ENCODE assay signal across 40 mouse cellular contexts in genomic region chr16:37637802-37638201, GRCm38 (mm10). TPM values are rescaled to one million over a fixed set of nuclear protein-coding genes. Genes with fewer than 3 reads are reported as not detected.
"Had no signal": no experiment of that assay in that cellular context is flagged by ENCODE, and none has a peak within 500 bp of the region (broad histone marks: within the 10 kb centered on the region; RNA-seq: fewer than 3 reads in every experiment).

No protein-coding gene starts in this region.

- H3K4me1 ChIP-seq: limb, embryonic 10.5 days; limb, embryonic 12.5 days; limb, embryonic 13.5 days; limb, embryonic 15.5 days; liver, embryonic 15.5 days; lung, embryonic 15.5 days; midbrain, embryonic 10.5 days; midbrain, embryonic 12.5 days; midbrain, embryonic 13.5 days; midbrain, embryonic 15.5 days; neural tube, embryonic 12.5 days had no signal

- H3K9ac ChIP-seq: limb, embryonic 12.5 days; limb, embryonic 13.5 days; limb, embryonic 15.5 days; liver, embryonic 12.5 days; liver, embryonic 13.5 days; liver, embryonic 14.5 days; liver, embryonic 15.5 days; liver, postnatal 0 days; lung, embryonic 14.5 days; lung, embryonic 15.5 days; midbrain, embryonic 12.5 days; midbrain, embryonic 13.5 days; midbrain, embryonic 15.5 days; neural tube, embryonic 12.5 days had no signal

- H3K27me3 ChIP-seq: limb, embryonic 12.5 days; limb, embryonic 13.5 days; limb, embryonic 15.5 days; liver, embryonic 12.5 days; liver, embryonic 13.5 days; liver, embryonic 15.5 days; lung, embryonic 15.5 days; megakaryocyte, embryonic 14.5 days; midbrain, embryonic 12.5 days; midbrain, embryonic 13.5 days; midbrain, embryonic 15.5 days; neural tube, embryonic 12.5 days had no signal

- H3K4me3 ChIP-seq: limb, embryonic 10.5 days; limb, embryonic 12.5 days; limb, embryonic 13.5 days; limb, embryonic 15.5 days; liver, embryonic 12.5 days; liver, embryonic 13.5 days; liver, embryonic 15.5 days; lung, embryonic 15.5 days; megakaryocyte, embryonic 14.5 days; midbrain, embryonic 10.5 days; midbrain, embryonic 12.5 days; midbrain, embryonic 13.5 days; midbrain, embryonic 15.5 days; myocyte; neural tube, embryonic 12.5 days had no signal

- H3K4me2 ChIP-seq: limb, embryonic 12.5 days; limb, embryonic 13.5 days; limb, embryonic 15.5 days; liver, embryonic 11.5 days; liver, embryonic 12.5 days; liver, embryonic 13.5 days; liver, embryonic 15.5 days; lung, embryonic 14.5 days; lung, embryonic 15.5 days; midbrain, embryonic 11.5 days; midbrain, embryonic 12.5 days; midbrain, embryonic 13.5 days; midbrain, embryonic 15.5 days; neural tube, embryonic 12.5 days had no signal

- H3K27ac ChIP-seq: limb, embryonic 10.5 days; limb, embryonic 12.5 days; limb, embryonic 13.5 days; limb, embryonic 15.5 days; liver, embryonic 12.5 days; liver, embryonic 13.5 days; liver, embryonic 14.5 days; liver, embryonic 15.5 days; lung, embryonic 15.5 days; macrophage; midbrain, embryonic 10.5 days; midbrain, embryonic 12.5 days; midbrain, embryonic 13.5 days; midbrain, embryonic 15.5 days; neural tube, embryonic 12.5 days had no signal

- H3K9me3 ChIP-seq: limb, embryonic 10.5 days; limb, embryonic 12.5 days; limb, embryonic 13.5 days; limb, embryonic 15.5 days; liver, embryonic 12.5 days; liver, embryonic 13.5 days; liver, embryonic 15.5 days; lung, embryonic 15.5 days; midbrain, embryonic 10.5 days; midbrain, embryonic 12.5 days; midbrain, embryonic 15.5 days; neural tube, embryonic 12.5 days had no signal

- DNase-seq: left cerebral cortex, postnatal 4 days; liver; liver, embryonic 13.5 days; liver, postnatal 0 days; lung, adult 2 months; lung, embryonic 14.5 days; lung, postnatal 10 days; lung, postnatal 14 days; lung, postnatal 36 days; lung, postnatal 4 days; midbrain, embryonic 14.5 days had no signal

- ATAC-seq: liver, embryonic 12.5 days; liver, postnatal 0 days; lung, postnatal 0 days; midbrain, embryonic 13.5 days; midbrain, embryonic 15.5 days; midbrain, embryonic 16.5 days had no signal

- H3K36me3 ChIP-seq: limb, embryonic 10.5 days; limb, embryonic 12.5 days; limb, embryonic 13.5 days; limb, embryonic 15.5 days; liver, embryonic 12.5 days; liver, embryonic 13.5 days; liver, embryonic 15.5 days; lung, embryonic 15.5 days; midbrain, embryonic 10.5 days; midbrain, embryonic 12.5 days; midbrain, embryonic 13.5 days; midbrain, embryonic 15.5 days; neural tube, embryonic 12.5 days had no signal

RNA-seq across cellular contexts. Expression of gene Hgd, which starts 57.8 kb away (rescaled TPM):
- total RNA-seq: left cerebral cortex, postnatal 10 days; left cerebral cortex, postnatal 14 days; left cerebral cortex, postnatal 25 days; left cerebral cortex, postnatal 36 days; left cerebral cortex, postnatal 4 days; megakaryocyte progenitor cell, adult 5-6 weeks; megakaryocyte, adult 5-6 weeks; megakaryocyte-erythroid progenitor cell, adult 5-6 weeks; monocyte, adult 5-6 weeks had no signal
- polyA plus RNA-seq: limb, embryonic 11.5 days; macrophage; midbrain, embryonic 12.5 days; neural tube, embryonic 12.5 days had no signal
